In genomic region chr6:6881638-6882190, GRCm38 (mm10) we compare ENCODE assay signal across 8 mouse cellular contexts. TPM values are rescaled to one million over a fixed set of nuclear protein-coding genes. Genes with fewer than 3 reads are reported as not detected.
A peak's percentile ranks its signal among the peaks of the same experiment; 100 is the strongest.
DNase-seq lines count a peak whose midpoint lies in the region; ATAC-seq and TF ChIP-seq lines count a peak whose summit lies in the region.

Gene Dlx5, minus strand, starts transcription at chr6:6882085.

- H3K27me3 ChIP-seq in kidney, embryonic 14.5 days (ENCODE audit: control insufficient read depth, insufficient read depth, low read length) = peaks cover 77% of the 10 kb centered on the region
- H3K27me3 ChIP-seq in heart, embryonic 13.5 days (replicated peaks) = peaks cover 83% of the 10 kb centered on the region

- WGBS in kidney, embryonic 14.5 days = under 1% methylated on average over 36 of the region's 42 CpGs
- under 1% methylated on average over 36 of the region's 42 CpGs for WGBS in heart, embryonic 13.5 days

- H3K9me3 ChIP-seq in kidney, embryonic 14.5 days (ENCODE audit: control insufficient read depth, low read length) = no peaks in the 10 kb centered on the region
- H3K9me3 ChIP-seq in heart, embryonic 13.5 days = no peaks in the 10 kb centered on the region

- DNase-seq in kidney, adult 8-10 months = no peak
- DNase-seq in left cerebral cortex, postnatal 36 days (ENCODE audit: low spot score in 2 of 2) = peak; percentile 46 to 47
- peak; percentile 79 for DNase-seq in neural tube, embryonic 10.5 days (ENCODE audit: extremely low spot score, low spot score)
- no peak for DNase-seq in spleen, postnatal 4 days (ENCODE audit: low spot score in 2 of 2)

- peak; percentile 72 for ATAC-seq in kidney, embryonic 14.5 days (ENCODE audit: low FRiP score, low TSS enrichment)
- no peak for ATAC-seq in heart, embryonic 13.5 days (ENCODE audit: extremely low read depth, insufficient number of reproducible peaks, low FRiP score, low TSS enrichment)
- no peak for ATAC-seq in monocyte, adult 5-6 weeks (replicated peaks; ENCODE audit: insufficient number of reproducible peaks, low FRiP score, low TSS enrichment, poor library complexity, severe bottlenecking)

- no peak for TF ChIP-seq CTCF in cortical plate, adult 2 months (IDR thresholded peaks at IDR 0.05; ENCODE audit: extremely low read depth, insufficient read depth, low read length)

- 0 out of 2 replicates have a peak within 1 kb of the TSS, but pooled peaks have one; percentile 2 for H3K9ac ChIP-seq in kidney, embryonic 14.5 days (ENCODE audit: low read depth, low read length)
- peak within 1 kb of the TSS; percentile 74 for H3K9ac ChIP-seq in heart, embryonic 13.5 days

- peak within 1 kb of the TSS; percentile 76 for H3K4me2 ChIP-seq in kidney, embryonic 14.5 days (replicated peaks; ENCODE audit: low read depth, low read length)
- H3K4me2 ChIP-seq in heart, embryonic 13.5 days = peak within 1 kb of the TSS; percentile 93

- H3K36me3 ChIP-seq in kidney, embryonic 14.5 days (ENCODE audit: control insufficient read depth, insufficient read depth, low read length) = no peaks in the 10 kb centered on the region
- no peaks in the 10 kb centered on the region for H3K36me3 ChIP-seq in heart, embryonic 13.5 days

- intact Hi-C loops in left cerebral cortex, postnatal 36 days (cut with DNase I) = loop anchor here (5.0 to 10.0 kb wide), 2 partner anchors 767 to 1024 kb away; no protein-coding TSS in a partner anchor

- peak; percentile 77 for TF ChIP-seq POLR2A in cortical plate, adult 2 months (IDR thresholded peaks at IDR 0.05; ENCODE audit: extremely low read depth, insufficient read depth, low read length)

- H3K4me1 ChIP-seq in kidney, embryonic 14.5 days (ENCODE audit: control insufficient read depth, insufficient read depth, low read length) = peaks cover 7% of the 10 kb centered on the region; the same call in 1 of the 2 replicates
- no peaks in the 10 kb centered on the region for H3K4me1 ChIP-seq in cortical plate, adult 2 months (ENCODE audit: control insufficient read depth, insufficient read depth, low read length)
- H3K4me1 ChIP-seq in heart, embryonic 13.5 days = peaks cover 34% of the 10 kb centered on the region

- H3K4me3 ChIP-seq in kidney, embryonic 14.5 days (ENCODE audit: low read length) = peak within 1 kb of the TSS; percentile 46
- H3K4me3 ChIP-seq in cortical plate, adult 2 months (ENCODE audit: insufficient read depth, low read length) = peak within 1 kb of the TSS; percentile 49
- peak within 1 kb of the TSS; percentile 61 for H3K4me3 ChIP-seq in heart, embryonic 13.5 days

- H3K27ac ChIP-seq in kidney, embryonic 14.5 days (ENCODE audit: low read depth, low read length) = no peak within 1 kb of the TSS
- H3K27ac ChIP-seq in cortical plate, adult 2 months (ENCODE audit: insufficient read depth, low read length) = peak within 1 kb of the TSS; percentile 48
- H3K27ac ChIP-seq in heart, embryonic 13.5 days (replicated peaks) = no peak within 1 kb of the TSS

RNA-seq across cellular contexts. Expression of gene Dlx5, which starts in this region (rescaled TPM):
- 0.14 and 0.34 TPM in 2 replicates for polyA plus RNA-seq in kidney, embryonic 14.5 days (2014; fragmentation: Nextera tagmentation; extraction: Ambion mirVana)
- 2.4 and 2.7 TPM in 2 replicates for polyA plus RNA-seq in cortical plate, adult 2 months (2012; rRNA removed)
- polyA plus RNA-seq in heart, embryonic 13.5 days (2015; fragmentation: Nextera tagmentation; extraction: Ambion mirVana) = 0.94 and 1.1 TPM in 2 replicates
- 1 to 10 TPM; 7.4 to 9.6 TPM for total RNA-seq in left cerebral cortex, postnatal 36 days (2021)
- not detected in 3 replicates for total RNA-seq in monocyte, adult 5-6 weeks (2017)

Comparison
In these comparisons a context has a peak if more than half of its experiments do, and no peak if none do; other contexts are left out.
1. Peak in ATAC-seq, H3K4me3 ChIP-seq, H3K9ac ChIP-seq and H3K4me2 ChIP-seq in kidney, embryonic 14.5 days; RNA of the gene not detected or under 1 TPM.
2. DNase-seq: peak in left cerebral cortex, postnatal 36 days (2 of 2) and neural tube, embryonic 10.5 days (single experiment); none in kidney, adult 8-10 months (0 of 2) and spleen, postnatal 4 days (0 of 2).
3. Peak in every context shown above with its lines, with median percentiles within 50 percentile points of each other: H3K4me3 ChIP-seq.